Mouse (Mus musculus): ENCODE measurements around the gene Zranb3. TPM values are rescaled to one million over a fixed set of nuclear protein-coding genes. Genes with fewer than 3 reads are reported as not detected.

Zranb3 gene
- polyA plus RNA-seq, 1 experiment, result 1.3 TPM

GRCm38 (mm10) chr1:127988246-127988645 lies 114.6 kb downstream of the Zranb3 start:
- Histone ChIP-seq H3K27me3 (replicated peaks; ENCODE audit: control insufficient read depth, insufficient read depth, low read length) (no peaks in the 10 kb centered on the region), H3K27ac (ENCODE audit: insufficient read depth, low read depth, low read length) (no peak overlapping the region), H3K4me1 (ENCODE audit: control insufficient read depth, insufficient read depth, low read length) (peaks cover 4% of the 10 kb centered on the region; the same call in 1 of the 2 replicates), H3K4me3 (ENCODE audit: insufficient read depth, low read depth, low read length) (no peak overlapping the region), H3K36me3 (ENCODE audit: control insufficient read depth, insufficient read depth, low read length) (no peaks in the 10 kb centered on the region)
- DNase-seq, result no peak
- no peak for TF ChIP-seq POLR2A (IDR thresholded peaks at IDR 0.05; ENCODE audit: low read depth, low read length)
- WGBS, result 68% methylated on average over 3 of the region's 3 CpGs

- DNase-seq, result no peak
- Histone ChIP-seq H3K4me1 (ENCODE audit: control insufficient read depth, insufficient read depth, low read length) (peaks cover 4% of the 10 kb centered on the region; the same call in 1 of the 2 replicates), H3K4me3 (ENCODE audit: insufficient read depth, low read depth, low read length) (no peak overlapping the region), H3K27me3 (replicated peaks; ENCODE audit: control insufficient read depth, insufficient read depth, low read length) (no peaks in the 10 kb centered on the region), H3K27ac (ENCODE audit: insufficient read depth, low read depth, low read length) (no peak overlapping the region), H3K36me3 (ENCODE audit: control insufficient read depth, insufficient read depth, low read length) (no peaks in the 10 kb centered on the region)
- TF ChIP-seq CTCF (conservative IDR thresholded peaks at IDR 0.05; ENCODE audit: insufficient read depth, insufficient read length, low read depth, low read length) (no peak), POLR2A (IDR thresholded peaks at IDR 0.05; ENCODE audit: low read depth, low read length) (no peak)
- WGBS, result 47% methylated on average over 3 of the region's 3 CpGs
These were observed 117.5 kb downstream of the Zranb3 start for GRCm38 (mm10) chr1:127985391-127985790.

GRCm38 (mm10) chr1:127983274-127983993 lies 119.4 kb downstream of the Zranb3 start:
- 44% methylated on average over 5 of the region's 5 CpGs for WGBS
- peak; percentile 43 for DNase-seq
- no peak overlapping the region for H3K27ac ChIP-seq (ENCODE audit: insufficient read depth, low read depth, low read length)
- TF ChIP-seq POLR2A (IDR thresholded peaks at IDR 0.05; ENCODE audit: low read depth, low read length), result no peak
- no peak for TF ChIP-seq CTCF (conservative IDR thresholded peaks at IDR 0.05; ENCODE audit: insufficient read depth, insufficient read length, low read depth, low read length)
- no peak overlapping the region for H3K4me3 ChIP-seq (ENCODE audit: insufficient read depth, low read depth, low read length)
- H3K4me1 ChIP-seq (ENCODE audit: control insufficient read depth, insufficient read depth, low read length), result no peaks in the 10 kb centered on the region
- H3K36me3 ChIP-seq (ENCODE audit: control insufficient read depth, insufficient read depth, low read length), result no peaks in the 10 kb centered on the region
- no peaks in the 10 kb centered on the region for H3K27me3 ChIP-seq (replicated peaks; ENCODE audit: control insufficient read depth, insufficient read depth, low read length)

GRCm38 (mm10) chr1:127982268-127982667 lies 120.6 kb downstream of the Zranb3 start:
- no peaks in the 10 kb centered on the region for H3K27me3 ChIP-seq (replicated peaks; ENCODE audit: control insufficient read depth, insufficient read depth, low read length)
- no peak for TF ChIP-seq POLR2A (IDR thresholded peaks at IDR 0.05; ENCODE audit: low read depth, low read length)
- TF ChIP-seq CTCF (conservative IDR thresholded peaks at IDR 0.05; ENCODE audit: insufficient read depth, insufficient read length, low read depth, low read length), result no peak
- H3K4me3 ChIP-seq (ENCODE audit: insufficient read depth, low read depth, low read length), result no peak overlapping the region
- H3K36me3 ChIP-seq (ENCODE audit: control insufficient read depth, insufficient read depth, low read length), result no peaks in the 10 kb centered on the region
- H3K27ac ChIP-seq (ENCODE audit: insufficient read depth, low read depth, low read length), result no peak overlapping the region
- H3K4me1 ChIP-seq (ENCODE audit: control insufficient read depth, insufficient read depth, low read length), result no peaks in the 10 kb centered on the region
- WGBS, result 82% methylated on average over 3 of the region's 3 CpGs
- DNase-seq, result no peak

GRCm38 (mm10) chr1:127980911-127981559 lies 121.8 kb downstream of the Zranb3 start:
- WGBS, result 58% methylated on average over 2 of the region's 2 CpGs
- peak; percentile 10 for DNase-seq
- no peaks in the 10 kb centered on the region for H3K36me3 ChIP-seq (ENCODE audit: control insufficient read depth, insufficient read depth, low read length)
- TF ChIP-seq CTCF (conservative IDR thresholded peaks at IDR 0.05; ENCODE audit: insufficient read depth, insufficient read length, low read depth, low read length) (0 out of 2 replicates have a peak, but pooled peaks have one; percentile 8), POLR2A (IDR thresholded peaks at IDR 0.05; ENCODE audit: low read depth, low read length) (no peak)
- H3K27me3 ChIP-seq (replicated peaks; ENCODE audit: control insufficient read depth, insufficient read depth, low read length), result no peaks in the 10 kb centered on the region
- no peak overlapping the region for H3K4me3 ChIP-seq (ENCODE audit: insufficient read depth, low read depth, low read length)
- H3K4me1 ChIP-seq (ENCODE audit: control insufficient read depth, insufficient read depth, low read length), result no peaks in the 10 kb centered on the region
- no peak overlapping the region for H3K27ac ChIP-seq (ENCODE audit: insufficient read depth, low read depth, low read length)

- no peak for DNase-seq
- Histone ChIP-seq H3K4me1 (ENCODE audit: control insufficient read depth, insufficient read depth, low read length) (no peaks in the 10 kb centered on the region), H3K4me3 (ENCODE audit: insufficient read depth, low read depth, low read length) (no peak overlapping the region), H3K27ac (ENCODE audit: insufficient read depth, low read depth, low read length) (no peak overlapping the region), H3K27me3 (replicated peaks; ENCODE audit: control insufficient read depth, insufficient read depth, low read length) (no peaks in the 10 kb centered on the region), H3K36me3 (ENCODE audit: control insufficient read depth, insufficient read depth, low read length) (no peaks in the 10 kb centered on the region)
- no peak for TF ChIP-seq POLR2A (IDR thresholded peaks at IDR 0.05; ENCODE audit: low read depth, low read length)
- 85% methylated on average over 1 of the region's 1 CpGs for WGBS
These were observed 124.7 kb downstream of the Zranb3 start for GRCm38 (mm10) chr1:127978125-127978524.

- no peaks in the 10 kb centered on the region for H3K4me1 ChIP-seq (ENCODE audit: control insufficient read depth, insufficient read depth, low read length)
- 89% methylated on average over 6 of the region's 6 CpGs for WGBS
These were observed 126.7 kb downstream of the Zranb3 start for GRCm38 (mm10) chr1:127976106-127976505.

More at GRCm38 (mm10) chr1:127976106-127976505, 126.7 kb downstream of the Zranb3 start:
- no peak for DNase-seq
- Histone ChIP-seq H3K27me3 (replicated peaks; ENCODE audit: control insufficient read depth, insufficient read depth, low read length) (no peaks in the 10 kb centered on the region), H3K36me3 (ENCODE audit: control insufficient read depth, insufficient read depth, low read length) (no peaks in the 10 kb centered on the region), H3K4me3 (ENCODE audit: insufficient read depth, low read depth, low read length) (no peak overlapping the region), H3K27ac (ENCODE audit: insufficient read depth, low read depth, low read length) (no peak overlapping the region)
- TF ChIP-seq CTCF (conservative IDR thresholded peaks at IDR 0.05; ENCODE audit: insufficient read depth, insufficient read length, low read depth, low read length) (no peak), POLR2A (IDR thresholded peaks at IDR 0.05; ENCODE audit: low read depth, low read length) (no peak)
